Mouse (Mus musculus) liver, adult 2 months (tissue): Measurements from ENCODE around the gene Ifit3b.

Experiments
- CTCF ChIP-seq: fragments of 200-500 bp; IDR thresholded peaks from 2 replicates; pipeline ENCODE4 v1.5.1; 2011; ENCODE audit warnings: low read depth, low read length, control low read depth
- POLR2A ChIP-seq: fragments of 200-500 bp; IDR thresholded peaks from 2 replicates; pipeline ENCODE4 v1.6.1; 2011; ENCODE audit warnings: low read length, control low read depth; ENCODE audit not compliant: insufficient read depth; ENCODE audit errors: extremely low read depth

DNA sequence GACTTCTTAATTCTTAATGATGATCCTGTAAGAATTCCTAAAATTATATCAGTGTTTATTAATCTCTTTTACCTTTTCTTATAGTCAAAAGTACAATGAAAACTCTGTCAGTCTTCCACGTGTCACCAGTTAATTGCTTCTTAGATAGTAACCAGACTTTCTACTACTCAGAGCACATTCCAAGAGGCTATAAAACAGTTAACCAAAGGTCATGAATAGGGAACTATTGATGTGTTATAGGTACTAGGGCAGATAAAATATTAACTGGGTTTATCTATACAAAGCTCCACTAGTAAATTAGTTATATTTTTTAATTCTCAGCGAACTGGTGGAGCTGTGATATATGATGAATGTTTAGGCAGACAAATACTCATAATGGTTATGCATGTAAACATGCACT lies 19.7 kb downstream of the Ifit3b start:
- TF ChIP-seq POLR2A (no peak), CTCF (no peak)
